Mouse (Mus musculus) kidney, adult 9 months (tissue): ENCODE data around the gene Ly6g6d.
"Not testable (repeated sequence)": the region's sequence is repeated elsewhere in the genome, so short reads cannot be mapped to it uniquely, and the experiment has no call there.

Source experiments
- DNase-seq: peaks from one replicate; pipeline ENCODE4 v3.0.0; 2022

Ly6g6d gene

GRCm38 (mm10) chr17:35048149-35048931 lies 29.5 kb downstream of the Ly6g6d start:
- peak; percentile 46 for DNase-seq

- peak; percentile 92 for DNase-seq
Measured at GRCm38 (mm10) chr17:35047688-35048087, 30.2 kb downstream of the Ly6g6d start.

- DNase-seq = peak; percentile 99
Measured at GRCm38 (mm10) chr17:35046681-35047455, 31.0 kb downstream of the Ly6g6d start, which contains the start of gene Msh5. Gene Msh5, minus strand, starts transcription at chr17:35046745.

GRCm38 (mm10) chr17:35045807-35046680 lies 31.8 kb downstream of the Ly6g6d start:
- DNase-seq = peak; percentile 36

GRCm38 (mm10) chr17:35044904-35045806 lies 32.7 kb downstream of the Ly6g6d start:
- DNase-seq = no peak

- DNase-seq = no peak
Measured at GRCm38 (mm10) chr17:35043794-35044193, 34.1 kb downstream of the Ly6g6d start.

- no peak for DNase-seq
Measured at GRCm38 (mm10) chr17:35039121-35039873, 38.6 kb downstream of the Ly6g6d start.

GRCm38 (mm10) chr17:35034896-35035295 lies 43.0 kb downstream of the Ly6g6d start:
- no peak for DNase-seq

- not testable (repeated sequence) for DNase-seq
Measured at GRCm38 (mm10) chr17:35033703-35034102, 44.2 kb downstream of the Ly6g6d start.

GRCm38 (mm10) chr17:35032323-35032870 lies 45.5 kb downstream of the Ly6g6d start:
- DNase-seq = no peak

GRCm38 (mm10) chr17:35031880-35032279 lies 46.0 kb downstream of the Ly6g6d start:
- DNase-seq = no peak

- no peak for DNase-seq
Measured at GRCm38 (mm10) chr17:35031272-35031671, 46.6 kb downstream of the Ly6g6d start.

GRCm38 (mm10) chr17:35029691-35030532 lies 48.0 kb downstream of the Ly6g6d start:
- no peak for DNase-seq

GRCm38 (mm10) chr17:35028315-35028714 lies 49.5 kb downstream of the Ly6g6d start:
- no peak for DNase-seq

GRCm38 (mm10) chr17:35027277-35028068 lies 50.4 kb downstream of the Ly6g6d start, which contains the start of gene Sapcd1:
Gene Sapcd1, minus strand, starts transcription at chr17:35028016.
- DNase-seq = no peak

- DNase-seq = no peak
Measured at GRCm38 (mm10) chr17:35026206-35026605, 51.7 kb downstream of the Ly6g6d start.

GRCm38 (mm10) chr17:35024691-35025488 lies 53.0 kb downstream of the Ly6g6d start:
- DNase-seq = no peak

- no peak for DNase-seq
Measured at GRCm38 (mm10) chr17:35024261-35024660, 53.6 kb downstream of the Ly6g6d start.
